Mouse (Mus musculus): ENCODE measurements around the gene Ctsd. TPM values are rescaled to one million over a fixed set of nuclear protein-coding genes. Genes with fewer than 3 reads are reported as not detected.
A peak's percentile ranks its signal among the peaks of the same experiment; 100 is the strongest.
"Not testable (repeated sequence)": the region's sequence is repeated elsewhere in the genome, so short reads cannot be mapped to it uniquely, and the experiment has no call there.

Ctsd gene
- polyA plus RNA-seq, 1 experiment from 2014 or later: 316 TPM

- Histone ChIP-seq H3K27ac (ENCODE audit: low read depth, low read length) (no peak overlapping the region), H3K4me1 (replicated peaks; ENCODE audit: control insufficient read depth, insufficient read depth, low read length) (peaks cover 25% of the 10 kb centered on the region), H3K36me3 (ENCODE audit: control insufficient read depth, insufficient read depth, low read length) (no peaks in the 10 kb centered on the region), H3K9ac (ENCODE audit: low read depth, low read length) (no peak overlapping the region), H3K4me3 (ENCODE audit: low read depth, low read length) (no peak overlapping the region), H3K4me2 (no peak overlapping the region), H3K27me3 (replicated peaks; ENCODE audit: control insufficient read depth, insufficient read depth, low read length) (no peaks in the 10 kb centered on the region), H3K9me3 (ENCODE audit: control insufficient read depth, low read length) (no peaks in the 10 kb centered on the region)
- 54% methylated on average over 9 of the region's 9 CpGs for WGBS
- no peak for ATAC-seq (replicated peaks; ENCODE audit: low FRiP score)
- no peak for DNase-seq (ENCODE audit: low spot score)
These were observed 38.4 kb downstream of the Ctsd start for GRCm38 (mm10) chr7:142349308-142349961.

GRCm38 (mm10) chr7:142347542-142347941 lies 40.3 kb downstream of the Ctsd start:
- Histone ChIP-seq H3K4me2 (no peak overlapping the region), H3K9ac (ENCODE audit: low read depth, low read length) (no peak overlapping the region), H3K9me3 (ENCODE audit: control insufficient read depth, low read length) (no peaks in the 10 kb centered on the region), H3K36me3 (ENCODE audit: control insufficient read depth, insufficient read depth, low read length) (no peaks in the 10 kb centered on the region), H3K27me3 (replicated peaks; ENCODE audit: control insufficient read depth, insufficient read depth, low read length) (no peaks in the 10 kb centered on the region), H3K4me1 (replicated peaks; ENCODE audit: control insufficient read depth, insufficient read depth, low read length) (peaks cover 14% of the 10 kb centered on the region), H3K27ac (ENCODE audit: low read depth, low read length) (no peak overlapping the region), H3K4me3 (ENCODE audit: low read depth, low read length) (no peak overlapping the region)
- DNase-seq (ENCODE audit: low spot score): no peak
- peak; percentile 76 for ATAC-seq (replicated peaks; ENCODE audit: low FRiP score)
- WGBS: 38% methylated on average over 4 of the region's 4 CpGs

- H3K36me3 ChIP-seq (ENCODE audit: control insufficient read depth, insufficient read depth, low read length): no peaks in the 10 kb centered on the region
- no peak overlapping the region for H3K4me3 ChIP-seq (ENCODE audit: low read depth, low read length)
- H3K27me3 ChIP-seq (replicated peaks; ENCODE audit: control insufficient read depth, insufficient read depth, low read length): no peaks in the 10 kb centered on the region
- H3K27ac ChIP-seq (ENCODE audit: low read depth, low read length): no peak overlapping the region
- WGBS: 59% methylated on average over 3 of the region's 3 CpGs
- H3K9me3 ChIP-seq (ENCODE audit: control insufficient read depth, low read length): no peaks in the 10 kb centered on the region
- peaks cover 6% of the 10 kb centered on the region for H3K4me1 ChIP-seq (replicated peaks; ENCODE audit: control insufficient read depth, insufficient read depth, low read length)
- DNase-seq (ENCODE audit: low spot score) (no peak), ATAC-seq (replicated peaks; ENCODE audit: low FRiP score) (no peak)
- H3K4me2 ChIP-seq: no peak overlapping the region
- no peak overlapping the region for H3K9ac ChIP-seq (ENCODE audit: low read depth, low read length)
These were observed 45.6 kb downstream of the Ctsd start for GRCm38 (mm10) chr7:142342247-142342640.

- ATAC-seq (replicated peaks; ENCODE audit: low FRiP score) (no peak), DNase-seq (ENCODE audit: low spot score) (no peak)
- no peaks in the 10 kb centered on the region for H3K27me3 ChIP-seq (replicated peaks; ENCODE audit: control insufficient read depth, insufficient read depth, low read length)
- no peak overlapping the region for H3K4me2 ChIP-seq
- H3K4me3 ChIP-seq (ENCODE audit: low read depth, low read length): no peak overlapping the region
- H3K27ac ChIP-seq (ENCODE audit: low read depth, low read length): no peak overlapping the region
- H3K9ac ChIP-seq (ENCODE audit: low read depth, low read length): no peak overlapping the region
- no peaks in the 10 kb centered on the region for H3K36me3 ChIP-seq (ENCODE audit: control insufficient read depth, insufficient read depth, low read length)
- peaks cover 6% of the 10 kb centered on the region for H3K4me1 ChIP-seq (replicated peaks; ENCODE audit: control insufficient read depth, insufficient read depth, low read length)
- 72% methylated on average over 10 of the region's 10 CpGs for WGBS
- H3K9me3 ChIP-seq (ENCODE audit: control insufficient read depth, low read length): no peaks in the 10 kb centered on the region
These were observed 46.1 kb downstream of the Ctsd start for GRCm38 (mm10) chr7:142341564-142342246.

GRCm38 (mm10) chr7:142340269-142340970 lies 47.4 kb downstream of the Ctsd start:
- no peak overlapping the region for H3K27ac ChIP-seq (ENCODE audit: low read depth, low read length)
- no peaks in the 10 kb centered on the region for H3K27me3 ChIP-seq (replicated peaks; ENCODE audit: control insufficient read depth, insufficient read depth, low read length)
- 49% methylated on average over 10 of the region's 10 CpGs for WGBS
- DNase-seq (ENCODE audit: low spot score) (no peak), ATAC-seq (replicated peaks; ENCODE audit: low FRiP score) (peak; percentile 48; the same call in 1 of the 2 replicates)
- peaks cover 6% of the 10 kb centered on the region for H3K4me1 ChIP-seq (replicated peaks; ENCODE audit: control insufficient read depth, insufficient read depth, low read length)
- H3K9me3 ChIP-seq (ENCODE audit: control insufficient read depth, low read length): no peaks in the 10 kb centered on the region
- H3K4me2 ChIP-seq: no peak overlapping the region
- H3K4me3 ChIP-seq (ENCODE audit: low read depth, low read length): no peak overlapping the region
- H3K9ac ChIP-seq (ENCODE audit: low read depth, low read length): 0 out of 2 replicates have a peak overlapping the region, but pooled peaks have one; percentile 6
- no peaks in the 10 kb centered on the region for H3K36me3 ChIP-seq (ENCODE audit: control insufficient read depth, insufficient read depth, low read length)

- Histone ChIP-seq H3K4me2 (no peak overlapping the region), H3K4me3 (ENCODE audit: low read depth, low read length) (no peak overlapping the region), H3K27me3 (replicated peaks; ENCODE audit: control insufficient read depth, insufficient read depth, low read length) (no peaks in the 10 kb centered on the region), H3K4me1 (replicated peaks; ENCODE audit: control insufficient read depth, insufficient read depth, low read length) (peaks cover 21% of the 10 kb centered on the region), H3K27ac (ENCODE audit: low read depth, low read length) (no peak overlapping the region), H3K9ac (ENCODE audit: low read depth, low read length) (no peak overlapping the region), H3K9me3 (ENCODE audit: control insufficient read depth, low read length) (no peaks in the 10 kb centered on the region), H3K36me3 (ENCODE audit: control insufficient read depth, insufficient read depth, low read length) (no peaks in the 10 kb centered on the region)
- WGBS: 89% methylated on average over 8 of the region's 8 CpGs
- DNase-seq (ENCODE audit: low spot score): no peak
- ATAC-seq (replicated peaks; ENCODE audit: low FRiP score): no peak
These were observed 52.7 kb downstream of the Ctsd start for GRCm38 (mm10) chr7:142335151-142335550.

GRCm38 (mm10) chr7:142334246-142334645 lies 53.6 kb downstream of the Ctsd start:
- 1% methylated on average over 3 of the region's 3 CpGs for WGBS
- H3K4me1 ChIP-seq (replicated peaks; ENCODE audit: control insufficient read depth, insufficient read depth, low read length): peaks cover 26% of the 10 kb centered on the region
- ATAC-seq (replicated peaks; ENCODE audit: low FRiP score): peak; percentile 64
- no peaks in the 10 kb centered on the region for H3K9me3 ChIP-seq (ENCODE audit: control insufficient read depth, low read length)
- no peak overlapping the region for H3K9ac ChIP-seq (ENCODE audit: low read depth, low read length)
- no peaks in the 10 kb centered on the region for H3K27me3 ChIP-seq (replicated peaks; ENCODE audit: control insufficient read depth, insufficient read depth, low read length)
- H3K36me3 ChIP-seq (ENCODE audit: control insufficient read depth, insufficient read depth, low read length): no peaks in the 10 kb centered on the region
- DNase-seq (ENCODE audit: low spot score): peak; percentile 88
- no peak overlapping the region for H3K4me3 ChIP-seq (ENCODE audit: low read depth, low read length)
- no peak overlapping the region for H3K27ac ChIP-seq (ENCODE audit: low read depth, low read length)
- no peak overlapping the region for H3K4me2 ChIP-seq

GRCm38 (mm10) chr7:142332741-142333140 lies 55.1 kb downstream of the Ctsd start:
- ATAC-seq (replicated peaks; ENCODE audit: low FRiP score); H3K36me3 ChIP-seq (ENCODE audit: control insufficient read depth, insufficient read depth, low read length); H3K9me3 ChIP-seq (ENCODE audit: control insufficient read depth, low read length); H3K4me3 ChIP-seq (ENCODE audit: low read depth, low read length); H3K4me2 ChIP-seq; H3K9ac ChIP-seq (ENCODE audit: low read depth, low read length); H3K27me3 ChIP-seq (replicated peaks; ENCODE audit: control insufficient read depth, insufficient read depth, low read length); DNase-seq (ENCODE audit: low spot score); H3K27ac ChIP-seq (ENCODE audit: low read depth, low read length): not testable (repeated sequence)
- 85% methylated on average over 4 of the region's 9 CpGs for WGBS
- peaks cover 26% of the 10 kb centered on the region for H3K4me1 ChIP-seq (replicated peaks; ENCODE audit: control insufficient read depth, insufficient read depth, low read length)

All from liver, embryonic 11.5 days (tissue).